Mouse (Mus musculus) cerebellum, postnatal 36 days (tissue): ENCODE data around the gene Gpr182.

ENCODE experiments used
- DNase-seq, 2 experiments: peaks; one replicate each; pipeline ENCODE4 v3.0.0; 2021 to 2022; ENCODE audit warnings: mixed read lengths in 2 of 2

Gene Gpr182

DNA sequence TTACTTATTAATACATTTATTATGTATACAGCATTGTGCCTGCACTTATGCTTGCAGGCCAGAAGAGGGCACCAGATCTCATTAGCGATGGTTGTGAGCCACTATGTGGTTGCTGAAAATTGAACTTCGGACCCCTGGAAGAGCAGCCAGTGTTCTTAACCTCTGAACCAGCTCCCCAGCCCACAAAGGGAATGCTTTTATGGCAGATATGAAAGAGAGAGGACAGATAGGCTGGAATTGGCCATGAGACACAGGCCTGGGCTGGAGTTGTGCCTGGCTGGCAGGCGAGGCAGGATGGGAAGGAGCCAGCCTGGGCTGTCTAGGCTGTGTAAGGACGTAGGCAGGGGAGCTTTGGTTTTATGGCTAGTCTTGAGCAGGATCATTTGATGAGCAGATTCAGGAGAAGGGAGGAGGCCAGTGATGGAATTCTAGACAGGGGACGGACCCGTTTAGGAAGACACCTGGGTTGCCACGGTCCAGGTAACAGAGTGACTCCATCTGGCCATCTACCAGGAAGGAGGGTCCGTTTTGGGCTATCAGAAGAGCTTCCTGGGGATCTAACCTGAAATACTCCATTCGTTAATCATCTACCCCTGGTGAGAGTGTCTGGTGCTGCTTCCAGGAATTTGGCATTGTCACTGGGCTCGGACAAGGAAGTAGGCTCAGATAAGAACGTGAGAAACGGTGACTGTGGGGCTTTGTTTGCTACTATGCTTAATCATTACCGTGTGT is 13.2 kb downstream of the Gpr182 start:
- peak; percentile 11 to 15 for DNase-seq

DNA sequence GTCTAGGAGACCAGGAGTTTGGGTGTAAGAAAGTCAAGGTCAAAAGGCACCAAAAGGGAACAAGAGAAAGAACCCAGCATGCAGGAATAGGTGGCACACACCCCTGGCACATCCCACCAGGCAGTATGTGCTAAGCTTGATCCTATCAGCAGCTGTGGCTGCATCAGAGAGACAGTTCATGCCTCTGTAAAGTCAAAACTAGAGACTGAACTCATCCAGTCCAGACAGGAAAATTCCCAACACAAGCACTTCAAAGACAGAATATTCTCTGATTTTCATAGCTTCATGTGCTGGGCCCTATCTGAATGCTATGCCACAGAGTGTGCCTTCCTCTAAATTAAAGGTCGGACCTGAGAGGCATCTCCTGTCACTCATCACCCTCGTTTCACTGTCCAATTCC is 14.0 kb downstream of the Gpr182 start:
- DNase-seq: no peak

DNA sequence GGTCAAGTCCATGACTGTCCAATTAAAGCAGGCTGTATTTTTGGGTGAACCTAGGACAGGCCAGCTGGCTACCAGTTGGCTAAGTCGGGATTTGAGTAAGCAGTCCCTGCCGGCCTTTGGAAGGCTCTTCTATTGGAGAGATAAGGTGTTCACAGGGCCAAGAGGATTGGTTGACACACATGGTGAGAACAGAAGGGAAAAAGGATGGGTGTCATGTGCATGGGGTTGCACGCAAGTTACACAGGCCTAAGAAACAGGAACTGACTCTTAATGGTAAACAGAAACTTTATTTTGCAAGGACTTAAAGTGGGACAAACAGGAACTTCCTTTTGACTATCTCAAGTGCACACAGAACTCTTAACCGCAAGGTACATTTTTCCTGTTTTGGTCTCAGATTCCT is 14.6 kb downstream of the Gpr182 start:
- no peak for DNase-seq

DNA sequence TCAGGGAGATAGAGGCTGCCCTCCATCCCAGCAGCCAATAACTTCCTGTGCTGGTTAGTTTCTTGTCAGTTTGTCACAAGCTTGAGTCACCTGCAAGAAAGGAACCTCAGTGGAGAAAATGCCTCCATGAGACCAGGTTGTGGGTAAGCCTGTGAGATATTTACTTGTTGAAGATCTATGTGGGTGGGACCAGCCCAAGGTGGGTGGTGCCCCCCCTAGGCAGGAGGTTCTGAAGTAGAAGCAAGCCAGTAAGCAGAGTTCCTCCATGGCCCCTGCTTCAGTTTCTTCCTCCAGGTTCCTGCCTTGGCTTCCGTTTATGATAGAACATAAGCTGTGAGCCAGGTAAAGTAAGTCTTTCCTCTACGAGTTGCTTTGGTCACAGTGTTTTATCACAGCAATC is 15.3 kb downstream of the Gpr182 start:
- DNase-seq: no peak

DNA sequence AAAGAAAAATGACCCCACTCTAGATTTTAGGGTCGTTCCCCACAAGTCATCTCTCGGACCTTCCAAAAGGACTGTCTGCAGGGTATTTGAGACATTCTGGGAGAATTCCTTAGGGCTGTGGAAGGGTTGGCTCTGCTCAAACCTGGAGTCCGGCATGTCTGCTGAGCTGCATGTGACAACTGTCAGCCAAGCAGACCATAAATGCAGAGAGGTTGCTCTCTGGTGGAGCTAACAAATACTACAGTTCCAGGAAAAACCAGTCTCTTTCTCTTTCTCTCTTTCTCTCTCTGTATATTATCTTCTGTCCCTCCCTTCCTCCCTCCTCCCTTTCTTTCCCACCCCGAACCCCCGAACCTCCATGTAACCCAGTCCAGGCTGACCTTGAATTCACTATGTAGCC is 17.1 kb downstream of the Gpr182 start:
- DNase-seq: no peak

DNA sequence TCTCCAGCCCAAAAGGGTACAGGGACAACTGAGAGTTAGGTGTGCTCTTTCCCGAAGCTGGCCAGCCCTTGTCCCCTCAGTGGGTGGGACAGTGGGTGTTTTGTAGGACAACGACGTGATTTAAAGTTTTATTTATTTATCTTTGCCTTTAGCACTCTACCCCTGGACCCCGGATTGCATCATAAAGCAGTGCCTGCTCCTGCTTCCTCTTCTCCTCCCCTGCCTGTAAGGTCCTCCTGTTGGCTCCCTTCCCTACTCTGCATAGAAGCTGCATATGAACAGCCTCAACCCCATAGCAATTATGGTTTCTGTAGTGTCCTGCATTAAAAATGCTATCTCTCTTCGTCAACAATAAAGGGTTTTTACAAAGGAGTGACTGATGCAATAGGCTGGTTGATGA is 20.1 kb downstream of the Gpr182 start:
- DNase-seq: no peak

DNA sequence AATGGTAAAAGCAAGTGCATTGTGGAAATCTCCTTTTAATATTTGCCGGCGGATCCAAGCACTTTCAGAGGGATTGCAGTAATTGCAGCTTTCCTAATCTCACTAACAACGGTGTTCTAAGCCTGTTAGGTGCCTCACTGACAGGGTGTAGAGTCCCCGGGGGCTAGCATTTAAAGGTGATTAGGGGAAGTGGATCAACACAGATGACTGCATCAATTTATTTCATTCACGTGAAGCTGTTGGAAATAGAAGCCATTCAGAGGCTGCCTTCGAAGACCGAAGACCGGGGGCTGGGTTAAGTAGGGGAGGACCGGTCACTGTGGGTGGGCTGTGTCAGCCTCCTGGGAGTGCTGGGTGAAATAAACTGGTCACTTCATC is 20.6 kb downstream of the Gpr182 start:
- DNase-seq: no peak

DNA sequence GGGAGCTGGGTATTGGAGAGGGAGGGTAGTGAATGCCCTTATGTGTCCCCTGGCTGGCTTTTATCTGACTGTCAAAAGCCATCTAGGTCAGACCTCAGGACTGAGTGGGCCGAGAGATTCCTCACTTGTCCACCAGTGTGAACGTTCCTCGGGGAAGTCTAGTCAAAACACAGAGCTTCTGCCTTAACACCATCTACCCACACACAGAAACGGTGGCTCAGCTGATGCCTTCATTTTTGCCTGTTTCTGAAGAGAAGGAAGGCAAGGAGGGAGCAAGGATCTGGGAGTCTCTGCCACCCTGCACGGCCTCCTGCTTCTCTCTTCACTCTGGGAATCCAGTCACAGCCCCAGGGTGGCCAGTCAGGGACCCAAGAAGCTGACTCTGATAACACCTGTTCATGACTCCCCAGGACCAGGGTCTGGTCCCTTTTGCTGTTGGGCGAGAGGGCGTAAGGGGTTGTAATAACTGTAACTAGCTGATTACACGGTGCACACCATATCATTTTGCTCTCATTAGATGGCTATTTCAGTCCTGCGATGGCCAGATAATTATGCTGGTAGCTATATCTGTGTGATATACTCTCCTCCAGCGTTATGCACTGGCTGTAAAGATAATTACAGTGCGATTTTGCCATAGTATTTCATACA is 21.1 kb downstream of the Gpr182 start:
- DNase-seq: no peak

DNA sequence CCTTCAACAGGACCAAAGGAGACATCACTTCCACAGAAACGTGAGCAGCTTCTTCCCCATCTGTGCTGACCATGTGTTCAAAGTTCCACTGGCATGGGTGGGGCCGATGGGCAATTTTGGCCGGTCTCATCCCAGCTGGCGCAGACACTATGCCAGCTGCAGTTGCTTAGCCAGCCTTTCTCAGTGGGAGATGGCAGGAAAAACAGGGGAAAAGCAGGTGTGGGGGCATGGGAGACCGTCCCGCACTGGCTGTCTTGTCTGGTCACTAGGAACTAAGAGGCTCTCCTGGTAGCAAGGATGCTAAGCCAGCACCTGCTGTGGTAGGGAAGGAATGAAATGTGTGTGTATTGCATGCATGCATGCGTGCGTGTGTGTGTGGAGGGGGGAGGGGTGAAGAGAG is 23.1 kb downstream of the Gpr182 start:
- DNase-seq: no peak

DNA sequence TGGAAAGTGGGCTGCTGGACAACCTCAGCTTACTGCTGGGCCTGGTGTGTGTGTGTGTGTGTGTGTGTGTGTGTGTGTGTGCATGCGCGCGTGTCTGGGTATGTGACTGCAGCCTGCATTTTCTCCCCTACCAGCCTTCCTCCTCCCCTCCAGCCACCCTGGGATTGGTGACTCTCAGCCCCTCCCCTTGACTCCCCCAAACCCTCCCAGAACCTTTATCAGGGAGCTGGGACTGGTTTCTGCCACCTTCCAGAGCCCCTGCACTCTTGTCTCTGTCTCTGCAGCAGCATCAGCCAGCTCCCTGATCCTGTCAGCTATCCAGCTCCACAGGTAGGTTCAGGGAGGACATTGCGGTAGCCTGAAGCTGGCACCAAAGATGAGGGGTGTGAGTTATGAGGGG is 26.4 kb downstream of the Gpr182 start:
- DNase-seq: no peak

DNA sequence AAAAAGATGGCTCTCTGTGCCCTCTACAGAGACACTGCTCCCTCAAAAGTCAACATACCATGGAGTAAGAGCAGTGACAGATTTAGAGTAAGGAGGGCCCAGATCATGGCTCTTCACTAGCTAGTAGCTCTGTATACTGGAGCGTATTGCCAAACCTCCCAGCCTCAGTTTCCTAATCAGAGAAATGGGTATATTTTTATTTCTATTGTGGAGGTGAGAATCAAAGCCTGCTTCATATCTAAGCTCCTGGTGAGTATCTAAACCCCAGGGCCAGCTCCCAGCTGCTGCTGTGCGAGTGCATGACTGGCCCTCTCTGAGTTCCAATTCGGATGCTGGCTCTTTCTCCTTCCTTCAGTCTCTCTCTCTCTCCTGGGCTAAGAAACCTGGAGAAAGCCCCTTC is 27.4 kb downstream of the Gpr182 start, which contains the start of gene Tac2:
Tac2 (plus strand) TSS at position 301 of the 400 bp plus-strand sequence.
- DNase-seq: no peak

DNA sequence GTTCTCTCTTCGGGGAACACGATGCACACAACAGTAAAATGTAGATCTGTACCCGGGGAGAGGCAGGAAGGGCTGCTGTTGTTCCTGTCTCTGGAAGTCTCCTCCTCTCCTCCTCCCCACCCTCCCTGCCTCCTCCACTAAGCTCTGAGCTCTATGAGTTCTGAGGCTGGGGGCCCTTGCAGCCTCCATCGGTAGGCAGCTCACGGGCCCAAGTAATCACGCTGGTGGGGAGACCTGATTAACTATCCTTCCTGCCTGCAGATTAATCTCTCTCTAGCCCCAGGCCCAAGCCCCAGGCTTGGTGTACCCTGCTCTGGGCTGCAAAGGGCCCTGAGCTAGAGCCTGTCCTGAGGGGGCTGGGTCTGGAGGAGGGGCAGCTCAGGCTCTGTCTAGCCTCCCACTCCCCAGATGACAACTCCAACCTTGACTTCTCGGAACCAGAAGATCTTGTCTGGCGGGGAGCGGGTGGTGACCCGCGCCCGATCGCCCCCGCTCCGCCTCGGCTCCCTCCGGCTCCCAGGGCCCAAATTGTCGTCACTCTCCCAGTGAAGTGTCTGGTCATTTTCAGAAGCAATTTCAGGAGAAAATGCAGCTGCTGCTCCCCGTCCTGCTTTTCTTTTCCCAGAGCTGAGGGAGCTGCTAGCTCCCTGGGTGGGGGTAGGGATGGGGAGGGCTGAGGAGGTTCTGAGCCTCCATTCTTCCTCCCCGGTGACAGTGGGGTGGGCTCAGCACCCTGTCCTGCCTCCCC is 29.7 kb downstream of the Gpr182 start:
- DNase-seq: no peak

DNA sequence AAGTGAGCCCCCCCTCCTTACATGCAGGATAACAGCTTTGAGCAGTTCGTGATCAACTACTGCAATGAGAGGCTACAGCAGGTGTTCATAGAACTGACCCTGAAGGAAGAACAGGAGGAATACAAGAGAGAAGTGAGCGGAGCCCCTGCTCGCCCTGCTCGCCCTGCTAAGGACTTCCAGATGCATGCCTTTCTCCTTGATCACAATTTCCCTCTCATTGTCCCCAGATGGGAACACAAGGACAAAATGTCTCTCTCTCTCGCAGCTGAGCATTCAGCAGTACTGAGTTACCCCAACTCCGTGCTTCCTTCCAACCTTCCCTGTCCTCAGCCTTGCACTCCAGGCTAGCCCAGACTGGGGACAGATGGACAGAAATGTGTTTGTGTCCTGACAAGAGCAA is 38.8 kb downstream of the Gpr182 start:
- no peak for DNase-seq

DNA sequence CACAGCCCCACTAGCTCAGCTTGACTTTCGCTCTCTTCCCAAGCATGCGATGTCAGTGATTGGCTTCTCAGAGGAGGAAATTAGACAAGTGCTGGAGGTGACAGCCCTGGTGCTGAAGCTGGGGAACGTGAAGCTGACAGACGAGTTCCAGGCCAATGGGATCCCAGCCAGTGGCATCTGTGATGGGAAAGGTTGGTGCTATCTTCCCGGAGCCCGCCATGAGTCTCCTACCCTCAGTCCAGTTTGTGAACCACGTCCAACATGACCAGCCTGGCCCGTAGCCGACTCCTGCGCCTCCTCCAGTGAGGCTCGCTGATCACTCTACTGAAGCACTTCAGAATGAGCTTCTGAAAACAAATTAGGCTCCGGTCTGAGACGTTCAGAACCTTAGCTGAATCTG is 41.2 kb downstream of the Gpr182 start:
- peak in 1 of 2 experiments; percentile 5 for DNase-seq

DNA sequence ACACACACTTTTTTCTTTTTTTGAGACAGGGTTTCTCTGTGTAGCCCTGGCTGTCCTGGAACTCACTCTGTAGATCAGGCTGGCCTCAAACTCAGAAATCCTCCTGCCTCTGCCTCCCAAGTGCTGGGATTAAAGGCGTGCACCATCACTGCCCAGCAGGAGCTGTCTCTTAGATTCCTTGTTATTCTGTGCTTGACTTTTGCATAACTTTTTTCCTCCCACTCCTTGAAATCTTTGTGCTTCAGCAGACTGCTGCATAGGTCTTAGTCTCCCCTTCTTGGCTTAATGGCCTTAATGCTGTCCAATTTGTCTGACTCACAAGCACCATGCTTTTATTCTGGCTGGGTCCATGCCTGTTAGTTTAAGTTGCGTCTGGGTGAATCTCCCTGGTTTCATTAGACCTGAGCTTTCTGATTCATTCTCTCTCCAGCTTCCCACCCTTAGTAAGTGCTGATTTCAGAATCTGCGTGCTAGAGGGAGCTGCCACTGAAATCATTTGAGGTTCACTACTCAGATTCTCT is 42.6 kb downstream of the Gpr182 start:
- DNase-seq: no peak

DNA sequence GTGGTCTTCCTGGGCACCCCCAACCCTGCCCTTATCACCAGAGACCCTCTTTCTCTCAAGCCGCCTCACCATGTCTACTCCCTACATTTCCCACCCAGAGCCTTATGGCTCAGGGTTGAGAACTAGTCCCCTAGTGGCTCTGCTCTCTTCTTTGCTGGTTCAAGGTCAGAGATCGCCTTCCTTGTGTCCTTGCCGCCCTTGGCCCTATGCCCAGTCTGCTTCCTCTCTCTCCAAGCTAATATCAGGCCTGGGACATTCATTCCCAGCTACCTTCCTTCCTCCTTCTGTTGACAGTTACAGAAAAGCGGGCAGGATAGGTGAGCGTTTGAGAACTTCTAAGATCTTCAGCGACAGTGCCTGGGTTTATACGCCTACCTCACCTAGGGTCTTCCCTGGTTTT is 43.8 kb downstream of the Gpr182 start:
- DNase-seq: no peak

DNA sequence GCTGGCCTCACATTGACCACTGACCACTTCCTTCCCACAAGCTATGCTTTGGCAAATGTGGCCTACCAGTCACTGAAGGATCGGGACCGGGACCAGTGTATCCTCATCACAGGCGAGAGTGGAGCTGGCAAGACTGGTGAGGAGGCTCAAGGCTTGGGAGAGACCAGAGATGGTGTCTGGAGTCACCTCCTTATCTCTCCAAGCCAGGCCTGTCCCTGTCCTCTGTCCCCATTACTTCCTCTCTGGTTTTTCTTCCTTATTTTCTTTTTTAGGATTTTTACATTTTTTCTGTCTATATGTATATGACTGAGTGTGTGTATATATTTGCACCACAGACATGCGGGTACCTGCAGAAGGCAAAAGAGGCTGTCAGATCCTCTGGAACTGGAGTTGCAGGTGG is 45.7 kb downstream of the Gpr182 start:
- DNase-seq: no peak

DNA sequence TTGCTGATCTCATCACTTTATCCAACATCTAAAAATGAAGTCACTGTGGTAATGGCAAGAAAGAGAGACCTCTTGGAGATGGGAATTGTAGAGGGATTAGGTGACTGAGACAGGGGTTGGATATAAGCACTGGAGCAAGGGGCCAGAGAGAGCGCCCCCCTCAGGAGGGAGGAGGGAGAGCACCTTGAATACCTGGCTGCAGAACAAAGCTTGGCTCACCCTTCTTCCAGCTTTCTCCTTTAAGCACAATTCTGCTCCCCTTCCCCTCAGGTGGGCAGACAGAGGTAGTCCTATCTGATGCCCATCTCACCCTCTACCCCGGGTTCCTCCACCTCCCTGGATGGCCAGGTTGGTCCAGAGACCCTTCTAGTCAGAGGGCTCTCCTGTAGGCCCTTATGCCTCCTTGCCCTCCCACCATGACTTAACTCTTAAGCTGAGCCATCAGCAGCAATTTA is 46.7 kb downstream of the Gpr182 start, which contains the start of gene Myo1a:
Myo1a (plus strand) TSS at position 405 of the 455 bp plus-strand sequence.
- DNase-seq: no peak

DNA sequence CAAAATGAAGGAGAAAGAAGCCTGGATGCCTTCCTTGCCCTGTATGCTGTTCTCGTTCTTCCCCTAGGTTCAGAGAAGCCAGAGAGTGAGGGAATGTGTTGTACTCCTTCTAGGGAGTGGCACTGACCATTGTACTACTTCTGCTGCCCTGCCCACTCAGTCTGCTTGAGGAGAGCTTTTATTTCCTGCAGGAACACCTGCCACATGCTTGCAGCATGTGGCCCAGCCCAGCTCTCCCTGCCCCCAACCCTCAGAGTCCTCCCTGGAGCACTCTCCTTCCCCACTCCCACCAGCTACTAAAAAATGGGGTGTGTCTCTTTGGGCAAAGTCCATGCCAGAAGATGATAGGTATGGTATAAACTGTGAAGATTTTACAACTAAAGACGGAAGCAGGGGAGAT is 47.2 kb downstream of the Gpr182 start:
- no peak for DNase-seq

DNA sequence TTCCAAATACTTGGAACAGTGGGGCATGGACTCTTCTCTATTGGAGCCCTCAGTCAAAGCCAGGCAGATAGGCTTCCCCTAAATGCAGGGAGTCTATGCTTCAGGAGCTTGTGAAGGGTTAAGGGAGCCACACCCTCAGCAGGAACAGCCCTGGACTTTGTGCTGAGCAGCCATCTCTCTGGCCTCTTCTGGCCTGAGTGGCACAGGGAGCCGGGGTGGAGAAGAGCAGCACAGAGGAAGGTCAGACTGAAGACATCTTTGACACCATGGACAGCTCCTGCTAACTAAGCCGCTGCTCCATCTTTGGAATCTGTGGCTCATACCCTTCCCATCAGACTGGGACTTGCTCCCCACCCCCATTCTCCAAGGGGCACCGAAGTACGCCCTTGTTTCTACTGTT is 48.2 kb downstream of the Gpr182 start:
- DNase-seq: no peak

DNA sequence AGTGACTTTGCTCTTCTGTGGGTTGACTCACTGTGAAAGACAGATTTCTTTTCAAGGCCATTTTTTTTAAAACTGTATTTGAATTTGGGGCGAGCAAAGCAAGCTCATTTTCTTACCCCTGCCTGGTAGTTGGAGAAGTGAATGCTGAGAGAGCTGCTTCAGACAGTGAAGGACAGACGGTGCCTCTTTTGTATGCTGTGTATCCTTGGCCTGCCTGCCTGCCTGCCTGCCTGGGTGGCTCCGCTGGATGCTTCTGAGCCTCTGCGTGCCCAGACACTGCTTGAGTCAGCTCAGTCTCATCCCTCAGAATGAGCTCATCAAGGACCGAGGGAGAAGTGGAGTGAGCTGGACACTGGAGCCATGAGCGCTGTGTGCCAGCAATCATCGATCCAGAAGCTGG is 52.6 kb downstream of the Gpr182 start:
- no peak for DNase-seq
